Mouse (Mus musculus) liver, embryonic 15.5 days (tissue): ENCODE measurements around the gene Hacd2. TPM values are rescaled to one million over a fixed set of nuclear protein-coding genes. Genes with fewer than 3 reads are reported as not detected.
A peak's percentile ranks its signal among the peaks of the same experiment; 100 is the strongest.

ENCODE experiments used
- ATAC-seq: fragments of 200-750 bp; cut with Nextera tagmentation; 2 replicates; pipeline ENCODE4 v1.8.0; 2017; ENCODE audit warnings: moderate number of reproducible peaks, mild to moderate bottlenecking, moderate library complexity; ENCODE audit not compliant: insufficient read depth
- H3K27ac ChIP-seq: fragments of 300-500 bp; sonication (generic); replicated peaks from 2 replicates; pipeline ENCODE4 v1.5.1; 2015; ENCODE audit warnings: mild to moderate bottlenecking, inconsistent platforms
- H3K27me3 ChIP-seq: fragments of 300-500 bp; sonication (generic); 2 replicates; pipeline ENCODE4 v1.6.1; 2015; ENCODE audit warnings: mild to moderate bottlenecking, inconsistent platforms
- H3K36me3 ChIP-seq: fragments of 300-500 bp; sonication (generic); replicated peaks from 2 replicates; pipeline ENCODE4 v1.6.1; 2015; ENCODE audit warnings: moderate library complexity, mild to moderate bottlenecking, inconsistent platforms
- H3K4me1 ChIP-seq: fragments of 300-500 bp; sonication (generic); replicated peaks from 2 replicates; pipeline ENCODE4 v1.6.1; 2015; ENCODE audit warnings: inconsistent platforms
- H3K4me2 ChIP-seq: fragments of 300-500 bp; sonication (generic); 2 replicates; pipeline ENCODE4 v1.6.1; 2015; ENCODE audit warnings: moderate library complexity, mild to moderate bottlenecking, inconsistent platforms
- H3K4me3 ChIP-seq: fragments of 300-500 bp; sonication (generic); replicated peaks from 2 replicates; pipeline ENCODE4 v1.5.1; 2015; ENCODE audit warnings: mild to moderate bottlenecking, inconsistent platforms
- H3K9ac ChIP-seq: fragments of 300-500 bp; sonication (generic); 2 replicates; pipeline ENCODE4 v1.6.1; 2015; ENCODE audit warnings: moderate library complexity, mild to moderate bottlenecking, inconsistent platforms
- H3K9me3 ChIP-seq: fragments of 300-500 bp; sonication (generic); replicated peaks from 2 replicates; pipeline ENCODE4 v1.6.1; 2016; ENCODE audit warnings: inconsistent platforms
- WGBS: fragments of 180-500 bp; shearing (Covaris S2); methylation state at CpG from one replicate; pipeline ENCODE4 v1.1.7; 2015; ENCODE audit warnings: mixed read lengths; ENCODE audit not compliant: insufficient replicate concordance; 5-methylcytosine and 5-hydroxymethylcytosine counted together
- polyA plus RNA-seq: library from polyadenylated mRNA; unstranded; fragments of >200 nt; fragmentation: Nextera tagmentation; extraction: Ambion mirVana; gene quantifications from 2 replicates; pipeline ENCODE4 v1.2.1, GENCODE M21; 2015

Gene Hacd2
- polyA plus RNA-seq, 1 experiment from 2014 or later, result 105 TPM

- Histone ChIP-seq H3K9ac (no peak within 1 kb of the TSS), H3K4me2 (peak within 1 kb of the TSS; percentile 70), H3K4me1 (peaks cover 8% of the 10 kb centered on the region), H3K4me3 (peak within 1 kb of the TSS; percentile 48), H3K9me3 (no peaks in the 10 kb centered on the region), H3K27me3 (peaks cover 95% of the 10 kb centered on the region), H3K27ac (no peak within 1 kb of the TSS), H3K36me3 (no peaks in the 10 kb centered on the region)
- under 1% methylated on average over 87 of the region's 104 CpGs for WGBS
- no peak for ATAC-seq
These were observed 132.6 kb downstream of the Hacd2 start, which contains the start of gene Adcy5 for GRCm38 (mm10) chr16:35154641-35155390. Gene Adcy5 (plus strand): TSS chr16:35154877.

GRCm38 (mm10) chr16:35155391-35156305, 133.4 kb downstream of the Hacd2 start:
- H3K9me3 ChIP-seq, result no peaks in the 10 kb centered on the region
- no peak overlapping the region for H3K27ac ChIP-seq
- H3K4me1 ChIP-seq, result peaks cover 8% of the 10 kb centered on the region
- no peaks in the 10 kb centered on the region for H3K36me3 ChIP-seq
- WGBS, result 2% methylated on average over 87 of the region's 87 CpGs
- no peak overlapping the region for H3K9ac ChIP-seq
- peak; percentile 28; the same call in 1 of the 2 replicates for ATAC-seq
- H3K27me3 ChIP-seq, result peaks cover 97% of the 10 kb centered on the region
- peak overlapping the region; percentile 70 for H3K4me2 ChIP-seq
- peak overlapping the region; percentile 48 for H3K4me3 ChIP-seq

DNA sequence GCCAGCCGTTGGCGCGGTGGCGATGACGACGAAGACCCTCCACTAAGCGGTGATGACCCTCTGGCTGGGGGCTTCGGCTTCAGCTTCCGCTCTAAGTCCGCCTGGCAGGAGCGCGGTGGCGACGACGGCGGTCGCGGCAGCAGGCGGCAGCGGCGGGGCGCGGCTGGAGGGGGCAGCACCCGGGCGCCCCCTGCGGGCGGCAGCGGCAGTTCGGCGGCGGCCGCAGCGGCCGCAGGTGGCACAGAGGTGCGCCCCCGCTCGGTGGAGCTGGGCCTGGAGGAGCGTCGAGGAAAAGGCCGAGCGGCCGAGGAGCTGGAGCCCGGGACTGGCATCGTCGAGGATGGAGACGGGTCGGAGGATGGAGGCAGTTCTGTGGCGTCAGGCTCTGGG, 134.1 kb downstream of the Hacd2 start:
- Histone ChIP-seq H3K36me3 (no peaks in the 10 kb centered on the region), H3K27ac (no peak overlapping the region), H3K27me3 (peaks cover 91% of the 10 kb centered on the region), H3K9ac (no peak overlapping the region), H3K4me1 (peaks cover 8% of the 10 kb centered on the region), H3K9me3 (no peaks in the 10 kb centered on the region), H3K4me3 (peak overlapping the region; percentile 48), H3K4me2 (peak overlapping the region; percentile 70)
- no peak for ATAC-seq
- 2% methylated on average over 47 of the region's 48 CpGs for WGBS

DNA sequence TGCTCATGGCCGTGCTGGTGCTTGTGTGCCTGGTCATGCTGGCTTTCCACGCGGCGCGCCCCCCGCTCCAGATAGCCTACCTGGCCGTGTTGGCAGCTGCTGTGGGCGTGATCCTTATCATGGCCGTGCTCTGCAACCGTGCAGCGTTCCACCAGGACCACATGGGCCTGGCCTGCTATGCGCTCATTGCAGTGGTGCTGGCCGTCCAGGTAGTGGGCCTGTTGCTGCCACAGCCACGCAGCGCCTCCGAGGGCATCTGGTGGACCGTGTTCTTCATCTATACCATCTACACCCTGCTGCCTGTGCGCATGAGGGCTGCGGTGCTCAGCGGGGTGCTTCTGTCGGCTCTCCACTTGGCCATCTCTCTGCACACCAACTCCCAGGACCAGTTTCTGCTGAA, 134.6 kb downstream of the Hacd2 start:
- Histone ChIP-seq H3K4me1 (peaks cover 8% of the 10 kb centered on the region), H3K9ac (no peak overlapping the region), H3K9me3 (no peaks in the 10 kb centered on the region), H3K36me3 (no peaks in the 10 kb centered on the region), H3K4me3 (no peak overlapping the region), H3K27ac (no peak overlapping the region), H3K4me2 (no peak overlapping the region), H3K27me3 (peaks cover 85% of the 10 kb centered on the region)
- WGBS, result 66% methylated on average over 21 of the region's 21 CpGs
- no peak for ATAC-seq

Other genes with a start within 250 kb of the Hacd2 start
- 0.20 and 0.24 TPM in 2 replicates for gene Adcy5, start 132.4 kb downstream of the Hacd2 start, polyA plus RNA-seq